Mouse (Mus musculus) thymus, postnatal 25 days (tissue): ENCODE data around the gene Atcay.
"Not testable (repeated sequence)": the region's sequence is repeated elsewhere in the genome, so short reads cannot be mapped to it uniquely, and the experiment has no call there.

ENCODE experiments used
- DNase-seq: peaks from one replicate; pipeline ENCODE4 v3.0.0; 2022

Gene Atcay

DNA sequence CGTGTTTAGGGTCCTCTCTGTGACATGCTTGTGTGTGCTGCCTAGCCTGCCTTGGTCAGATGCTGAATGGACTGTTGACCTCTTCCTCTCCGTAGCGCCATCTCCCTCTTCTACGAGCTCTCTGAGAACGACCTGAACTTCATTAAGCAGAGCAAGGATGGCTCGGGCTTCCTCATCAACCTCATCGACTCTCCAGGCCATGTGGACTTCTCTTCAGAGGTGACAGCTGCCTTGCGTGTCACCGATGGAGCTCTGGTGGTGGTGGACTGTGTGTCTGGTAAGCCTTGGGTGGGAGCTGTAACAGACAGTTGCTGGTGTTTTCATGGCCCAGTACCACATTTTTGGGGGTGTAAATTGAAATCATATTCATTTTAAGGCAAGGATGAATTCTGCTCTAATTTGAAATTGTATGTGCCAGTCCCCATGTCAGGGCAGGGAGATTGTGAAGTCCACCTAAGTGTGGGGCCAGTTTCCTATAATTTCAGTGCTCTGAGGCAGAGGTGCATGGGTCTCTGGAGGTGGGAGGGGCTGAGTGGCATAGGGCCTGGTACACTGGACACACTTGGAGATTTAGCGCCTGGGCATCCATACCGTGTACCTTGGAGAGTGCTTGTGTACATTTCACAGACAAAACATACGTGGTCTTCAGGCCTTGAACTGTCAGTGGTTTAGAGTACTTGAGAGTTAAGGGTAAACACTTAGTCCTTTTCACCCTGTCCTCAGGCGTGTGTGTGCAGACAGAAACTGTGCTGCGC is 52.5 kb downstream of the Atcay start:
- DNase-seq, result no peak

GRCm38 (mm10) chr10:81177491-81177925 is 53.1 kb downstream of the Atcay start:
- DNase-seq, result no peak

- peak; percentile 97 for DNase-seq
These were observed 54.0 kb downstream of the Atcay start, which contains the start of gene Eef2 for GRCm38 (mm10) chr10:81176466-81177271. Eef2 (plus strand) TSS chr10:81176631.

- no peak for DNase-seq
These were observed 54.6 kb downstream of the Atcay start for GRCm38 (mm10) chr10:81175936-81176465.

- DNase-seq, result not testable (repeated sequence)
These were observed 55.3 kb downstream of the Atcay start for GRCm38 (mm10) chr10:81175345-81175701.

- peak; percentile 96 for DNase-seq
These were observed 55.9 kb downstream of the Atcay start for GRCm38 (mm10) chr10:81174617-81175344.

- peak; percentile 88 for DNase-seq
These were observed 57.5 kb downstream of the Atcay start for GRCm38 (mm10) chr10:81173132-81173531.

- DNase-seq, result peak; percentile 64
These were observed 61.2 kb downstream of the Atcay start for GRCm38 (mm10) chr10:81169411-81169900.

DNA sequence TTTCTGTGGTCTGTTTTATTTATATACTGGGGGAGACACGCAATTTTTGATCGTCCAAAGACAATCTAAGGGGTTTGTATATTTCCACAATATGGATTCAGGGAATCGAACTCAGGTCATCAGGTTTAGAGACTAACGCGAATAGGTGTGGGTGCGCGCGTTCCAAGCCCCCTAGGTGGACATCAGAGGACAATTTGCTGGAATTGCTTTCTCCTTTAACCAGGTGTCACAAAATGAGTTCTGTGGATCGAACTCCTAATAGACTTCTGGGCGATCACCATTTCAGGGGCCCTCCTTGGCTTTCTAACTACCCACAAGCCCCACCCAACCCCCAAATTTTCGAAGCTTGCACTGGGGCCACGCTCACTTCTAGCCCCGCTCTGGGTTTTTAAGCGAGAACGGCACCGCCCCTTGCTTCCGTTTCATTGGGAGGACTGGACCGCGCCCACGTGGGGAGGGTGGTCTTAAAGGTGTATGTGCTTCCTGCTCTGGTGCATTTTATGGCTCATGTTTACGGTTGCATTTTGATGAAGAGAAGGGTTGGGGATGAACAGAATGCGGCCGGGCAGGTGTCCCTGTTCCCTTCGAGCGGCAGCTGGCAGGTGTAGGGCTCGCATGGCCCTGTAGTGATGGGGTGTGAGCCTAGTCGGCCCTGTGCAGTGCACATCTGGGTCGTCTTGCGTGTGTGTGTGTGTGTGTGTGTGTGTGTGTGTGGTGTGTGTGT is 62.0 kb downstream of the Atcay start:
- peak; percentile 91 for DNase-seq

- DNase-seq, result no peak
These were observed 62.6 kb downstream of the Atcay start for GRCm38 (mm10) chr10:81168087-81168431.

DNA sequence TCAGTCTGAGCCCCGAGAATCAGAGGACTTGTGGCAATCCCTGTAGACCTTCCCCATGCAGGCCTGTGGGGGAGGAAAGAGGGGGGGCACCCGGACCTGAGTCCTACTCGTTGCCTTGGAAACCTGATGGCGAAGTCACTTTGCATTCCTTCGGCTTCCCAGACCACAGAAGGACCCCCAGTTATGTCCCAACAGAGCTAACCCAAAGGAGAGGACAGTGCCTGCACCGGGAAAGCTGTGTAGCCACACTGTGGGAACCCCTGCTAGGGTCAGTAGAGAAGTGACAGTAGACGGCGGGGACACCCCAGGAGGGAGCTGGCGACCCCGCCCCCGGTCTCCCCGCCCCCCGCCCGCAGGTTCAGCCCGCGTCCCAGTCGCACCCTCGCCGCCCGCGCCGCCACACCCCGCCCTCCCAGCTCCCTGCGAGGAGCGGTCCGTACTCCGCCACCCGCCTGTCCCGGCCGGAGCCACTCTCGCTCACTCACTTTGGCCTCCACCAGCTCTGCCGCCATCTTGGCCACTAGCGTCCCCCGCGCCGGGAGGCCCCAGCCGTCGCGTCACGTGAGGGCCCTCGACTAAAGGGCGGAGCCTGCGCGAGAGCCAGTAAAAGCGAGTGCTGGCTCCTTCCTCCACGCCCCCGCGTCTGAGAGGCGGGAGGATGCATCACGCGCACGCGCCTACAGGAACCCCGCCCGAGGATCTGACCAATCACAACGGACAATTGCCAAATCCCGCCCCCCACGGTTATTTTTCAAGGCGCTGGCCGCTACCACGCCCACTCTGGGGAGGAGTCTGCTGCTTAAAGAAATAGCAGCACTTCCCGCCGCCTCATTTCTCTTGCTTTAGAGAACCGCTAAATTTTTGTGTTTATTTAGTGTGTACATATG is 63.2 kb downstream of the Atcay start, which contains the start of gene Pias4:
Gene Pias4, minus strand, starts transcription at position 724 of the 887 bp plus-strand sequence.
- DNase-seq, result peak; percentile 100

DNA sequence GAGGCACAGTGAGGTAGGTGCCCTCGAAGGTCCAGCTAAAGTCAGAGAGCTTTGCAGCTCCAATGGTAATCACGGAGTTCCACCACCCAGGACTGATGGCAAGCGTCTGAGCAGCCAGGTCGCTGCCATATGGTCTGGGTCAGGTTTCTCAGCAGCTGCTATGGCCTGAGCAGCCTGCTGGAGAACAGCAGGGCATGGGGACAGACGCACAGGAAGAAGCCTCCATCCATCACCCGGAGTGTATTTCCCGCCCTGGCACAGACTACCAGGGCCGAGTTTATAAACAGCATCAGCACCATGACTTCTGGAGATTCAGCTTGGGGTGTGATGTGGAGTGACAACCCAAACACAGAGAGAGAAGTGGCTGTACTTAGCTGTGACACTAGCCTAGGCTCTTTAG is 65.5 kb downstream of the Atcay start:
- DNase-seq, result no peak

- no peak for DNase-seq
These were observed 68.3 kb downstream of the Atcay start for GRCm38 (mm10) chr10:81162318-81162652.

DNA sequence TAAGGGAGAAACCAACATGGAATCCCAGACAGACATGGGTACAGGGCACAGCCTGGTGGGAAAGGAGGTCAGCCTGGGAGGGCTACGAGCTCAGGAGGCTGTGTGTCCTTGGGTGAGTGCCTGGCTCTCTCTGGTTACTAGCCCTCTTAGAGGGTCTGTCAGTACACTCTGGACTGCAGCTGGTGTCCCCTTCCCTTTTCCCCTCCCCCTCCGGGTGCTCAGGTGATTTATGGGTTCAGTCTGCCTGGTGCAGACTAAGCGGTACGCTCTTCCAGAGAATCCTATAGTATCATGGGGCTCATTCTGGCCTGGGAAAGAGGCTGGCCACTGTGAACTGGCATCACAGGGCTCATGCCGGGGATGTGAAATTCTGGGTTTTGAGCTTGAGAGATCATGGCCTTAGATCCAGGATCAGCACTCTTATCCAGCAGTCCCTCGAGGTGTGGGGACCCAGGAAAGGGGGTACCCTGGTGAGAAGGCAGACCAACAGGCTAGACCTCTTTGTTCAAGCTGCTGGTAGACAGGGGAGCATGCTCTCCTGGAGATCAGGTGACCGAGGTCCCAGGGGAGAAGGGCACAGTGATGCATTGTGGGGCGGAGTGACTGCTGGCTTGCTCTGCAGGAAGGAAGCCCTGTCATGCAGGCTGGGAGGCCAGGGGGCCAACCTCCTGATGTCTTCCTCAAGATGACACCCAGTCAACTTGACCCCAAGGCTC is 68.9 kb downstream of the Atcay start:
- no peak for DNase-seq

DNA sequence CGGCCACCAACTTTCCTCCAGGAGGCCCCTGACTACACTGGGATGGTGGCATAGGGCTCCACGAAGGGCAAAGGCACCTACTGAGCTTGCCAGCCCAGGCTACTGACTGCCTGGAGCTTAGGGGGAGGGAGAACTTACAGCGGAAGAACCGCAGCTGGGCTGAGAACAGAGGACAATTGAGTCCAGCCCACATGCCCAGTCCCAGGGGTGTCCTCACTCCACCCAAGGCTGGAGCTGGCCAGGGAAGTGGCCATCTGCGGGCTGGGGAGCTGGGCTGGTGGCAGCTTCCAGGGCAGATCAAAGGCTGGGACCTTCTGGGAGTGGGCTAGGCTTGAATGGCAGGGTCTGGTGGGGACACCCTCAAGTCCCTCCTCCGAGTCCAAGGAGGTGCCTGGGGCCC is 75.9 kb downstream of the Atcay start:
- no peak for DNase-seq
